Mouse (Mus musculus): ENCODE data around the gene Cped1. TPM values are rescaled to one million over a fixed set of nuclear protein-coding genes. Genes with fewer than 3 reads are reported as not detected.

Gene Cped1
- polyA plus RNA-seq, 1 experiment from 2014 or later, result 25.0 TPM

GRCm38 (mm10) chr6:21955468-21955867 is 30.2 kb upstream of the Cped1 start:
- Histone ChIP-seq H3K27me3 (replicated peaks; ENCODE audit: insufficient read depth, low read length) (no peaks in the 10 kb centered on the region), H3K9ac (replicated peaks; ENCODE audit: low read depth) (no peak overlapping the region), H3K9me3 (ENCODE audit: low read length) (no peaks in the 10 kb centered on the region), H3K4me2 (replicated peaks; ENCODE audit: low read depth, low read length) (no peak overlapping the region), H3K4me3 (ENCODE audit: low read depth, low read length) (no peak overlapping the region), H3K36me3 (ENCODE audit: insufficient read depth, low read length) (peaks cover 7% of the 10 kb centered on the region; the same call in 1 of the 2 replicates), H3K4me1 (ENCODE audit: insufficient read depth, low read depth, low read length) (peaks cover 4% of the 10 kb centered on the region; the same call in 1 of the 2 replicates), H3K27ac (ENCODE audit: low read length) (no peak overlapping the region)
- DNase-seq (ENCODE audit: low spot score) (no peak), ATAC-seq (no peak)
- WGBS, result 82% methylated on average over 4 of the region's 4 CpGs
- TF ChIP-seq CTCF (IDR thresholded peaks at IDR 0.05) (no peak), EP300 (IDR thresholded peaks at IDR 0.05) (no peak)

- WGBS, result 64% methylated on average over 4 of the region's 4 CpGs
- Histone ChIP-seq H3K4me3 (ENCODE audit: low read depth, low read length) (no peak overlapping the region), H3K4me2 (replicated peaks; ENCODE audit: low read depth, low read length) (no peak overlapping the region), H3K27ac (ENCODE audit: low read length) (no peak overlapping the region), H3K4me1 (ENCODE audit: insufficient read depth, low read depth, low read length) (no peaks in the 10 kb centered on the region), H3K27me3 (replicated peaks; ENCODE audit: insufficient read depth, low read length) (no peaks in the 10 kb centered on the region), H3K9me3 (ENCODE audit: low read length) (no peaks in the 10 kb centered on the region), H3K9ac (replicated peaks; ENCODE audit: low read depth) (no peak overlapping the region), H3K36me3 (ENCODE audit: insufficient read depth, low read length) (peaks cover 7% of the 10 kb centered on the region; the same call in 1 of the 2 replicates)
- TF ChIP-seq CTCF (IDR thresholded peaks at IDR 0.05) (no peak), EP300 (IDR thresholded peaks at IDR 0.05) (no peak)
- ATAC-seq, result peak; percentile 57
- DNase-seq (ENCODE audit: low spot score), result peak; percentile 82
Measured at GRCm38 (mm10) chr6:21958922-21959321, 26.8 kb upstream of the Cped1 start.

- ATAC-seq, result no peak
- H3K27ac ChIP-seq (ENCODE audit: low read length), result no peak overlapping the region
- no peaks in the 10 kb centered on the region for H3K4me1 ChIP-seq (ENCODE audit: insufficient read depth, low read depth, low read length)
- 93% methylated on average over 5 of the region's 5 CpGs for WGBS
- H3K9me3 ChIP-seq (ENCODE audit: low read length), result no peaks in the 10 kb centered on the region
- no peak overlapping the region for H3K9ac ChIP-seq (replicated peaks; ENCODE audit: low read depth)
- H3K27me3 ChIP-seq (replicated peaks; ENCODE audit: insufficient read depth, low read length), result no peaks in the 10 kb centered on the region
- no peak overlapping the region for H3K4me2 ChIP-seq (replicated peaks; ENCODE audit: low read depth, low read length)
- no peak for DNase-seq (ENCODE audit: low spot score)
- H3K4me3 ChIP-seq (ENCODE audit: low read depth, low read length), result no peak overlapping the region
- TF ChIP-seq CTCF (IDR thresholded peaks at IDR 0.05) (no peak), EP300 (IDR thresholded peaks at IDR 0.05) (no peak)
- peaks cover 4% of the 10 kb centered on the region; the same call in 1 of the 2 replicates for H3K36me3 ChIP-seq (ENCODE audit: insufficient read depth, low read length)
Measured at GRCm38 (mm10) chr6:21959909-21960308, 25.8 kb upstream of the Cped1 start.

- TF ChIP-seq CTCF (IDR thresholded peaks at IDR 0.05), result peak; percentile 53
- TF ChIP-seq EP300 (IDR thresholded peaks at IDR 0.05), result 0 out of 2 replicates have a peak, but pooled peaks have one; percentile 31
- H3K27me3 ChIP-seq (replicated peaks; ENCODE audit: insufficient read depth, low read length), result no peaks in the 10 kb centered on the region
- no peaks in the 10 kb centered on the region for H3K9me3 ChIP-seq (ENCODE audit: low read length)
- no peaks in the 10 kb centered on the region for H3K4me1 ChIP-seq (ENCODE audit: insufficient read depth, low read depth, low read length)
- no peak overlapping the region for H3K27ac ChIP-seq (ENCODE audit: low read length)
- DNase-seq (ENCODE audit: low spot score) (peak; percentile 85), ATAC-seq (peak; percentile 77)
- no peak overlapping the region for H3K9ac ChIP-seq (replicated peaks; ENCODE audit: low read depth)
- WGBS, result 61% methylated on average over 2 of the region's 2 CpGs
- H3K4me3 ChIP-seq (ENCODE audit: low read depth, low read length), result no peak overlapping the region
- H3K4me2 ChIP-seq (replicated peaks; ENCODE audit: low read depth, low read length), result no peak overlapping the region
- H3K36me3 ChIP-seq (ENCODE audit: insufficient read depth, low read length), result peaks cover 4% of the 10 kb centered on the region; the same call in 1 of the 2 replicates
Measured at GRCm38 (mm10) chr6:21977532-21977931, 8.2 kb upstream of the Cped1 start.

- no peak for DNase-seq (ENCODE audit: low spot score)
- H3K4me2 ChIP-seq (replicated peaks; ENCODE audit: low read depth, low read length), result no peak overlapping the region
- no peaks in the 10 kb centered on the region for H3K36me3 ChIP-seq (ENCODE audit: insufficient read depth, low read length)
- no peaks in the 10 kb centered on the region for H3K9me3 ChIP-seq (ENCODE audit: low read length)
- no peaks in the 10 kb centered on the region for H3K27me3 ChIP-seq (replicated peaks; ENCODE audit: insufficient read depth, low read length)
- WGBS, result 55% methylated on average over 1 of the region's 1 CpGs
- H3K27ac ChIP-seq (ENCODE audit: low read length), result no peak overlapping the region
- ATAC-seq, result no peak
- H3K4me1 ChIP-seq (ENCODE audit: insufficient read depth, low read depth, low read length), result no peaks in the 10 kb centered on the region
- H3K4me3 ChIP-seq (ENCODE audit: low read depth, low read length), result no peak overlapping the region
- no peak overlapping the region for H3K9ac ChIP-seq (replicated peaks; ENCODE audit: low read depth)
- TF ChIP-seq EP300 (IDR thresholded peaks at IDR 0.05) (no peak), CTCF (IDR thresholded peaks at IDR 0.05) (no peak)
Measured at GRCm38 (mm10) chr6:21981114-21981513, 4.6 kb upstream of the Cped1 start.

- Histone ChIP-seq H3K4me2 (replicated peaks; ENCODE audit: low read depth, low read length) (peak overlapping the region; percentile 75), H3K9ac (replicated peaks; ENCODE audit: low read depth) (peak overlapping the region; percentile 41), H3K27me3 (replicated peaks; ENCODE audit: insufficient read depth, low read length) (no peaks in the 10 kb centered on the region), H3K27ac (ENCODE audit: low read length) (peak overlapping the region; percentile 66), H3K9me3 (ENCODE audit: low read length) (no peaks in the 10 kb centered on the region), H3K4me1 (ENCODE audit: insufficient read depth, low read depth, low read length) (no peaks in the 10 kb centered on the region), H3K4me3 (ENCODE audit: low read depth, low read length) (peak overlapping the region; percentile 51), H3K36me3 (ENCODE audit: insufficient read depth, low read length) (no peaks in the 10 kb centered on the region)
- TF ChIP-seq CTCF (IDR thresholded peaks at IDR 0.05) (peak; percentile 76), EP300 (IDR thresholded peaks at IDR 0.05) (no peak)
- peak; percentile 72 for ATAC-seq
- peak; percentile 96 for DNase-seq (ENCODE audit: low spot score)
- 7% methylated on average over 16 of the region's 16 CpGs for WGBS
Measured at GRCm38 (mm10) chr6:21984990-21985731, 555 bp upstream of the Cped1 start.
